Mouse (Mus musculus) bone marrow macrophage, adult 2 months (primary cell): Measurements from ENCODE around the gene Defb45. TPM values are rescaled to one million over a fixed set of nuclear protein-coding genes. Genes with fewer than 3 reads are reported as not detected.

ENCODE experiments used
- H3K27ac ChIP-seq: 2 replicates; pipeline ENCODE4 v1.5.1; 2012; ENCODE audit warnings: low read depth, low read length; ENCODE audit not compliant: insufficient read depth
- H3K4me1 ChIP-seq: 2 replicates; pipeline ENCODE4 v1.6.1; 2012; ENCODE audit warnings: low read length; ENCODE audit not compliant: control insufficient read depth, insufficient read depth
- H3K4me3 ChIP-seq: 2 replicates; pipeline ENCODE4 v1.5.1; 2012; ENCODE audit warnings: mild to moderate bottlenecking, low read length, moderate library complexity; ENCODE audit not compliant: insufficient read depth
- CTCF ChIP-seq: IDR thresholded peaks from 2 replicates; pipeline ENCODE4 v1.5.1; 2012; ENCODE audit warnings: low read depth, mild to moderate bottlenecking, low read length, moderate library complexity
- POLR2A ChIP-seq: IDR thresholded peaks from 2 replicates; pipeline ENCODE4 v1.6.1; 2012; ENCODE audit warnings: mild to moderate bottlenecking, low read depth, low read length, borderline replicate concordance
- polyA plus RNA-seq: library from polyadenylated mRNA; stranded (reverse); fragments of >200 nt; gene quantifications from 2 replicates; pipeline ENCODE4 v1.2.4, GENCODE M21; 2012; ENCODE audit not compliant: missing spikeins, insufficient read depth, insufficient read length

The Defb45 gene
- polyA plus RNA-seq, 1 experiment: not detected

DNA sequence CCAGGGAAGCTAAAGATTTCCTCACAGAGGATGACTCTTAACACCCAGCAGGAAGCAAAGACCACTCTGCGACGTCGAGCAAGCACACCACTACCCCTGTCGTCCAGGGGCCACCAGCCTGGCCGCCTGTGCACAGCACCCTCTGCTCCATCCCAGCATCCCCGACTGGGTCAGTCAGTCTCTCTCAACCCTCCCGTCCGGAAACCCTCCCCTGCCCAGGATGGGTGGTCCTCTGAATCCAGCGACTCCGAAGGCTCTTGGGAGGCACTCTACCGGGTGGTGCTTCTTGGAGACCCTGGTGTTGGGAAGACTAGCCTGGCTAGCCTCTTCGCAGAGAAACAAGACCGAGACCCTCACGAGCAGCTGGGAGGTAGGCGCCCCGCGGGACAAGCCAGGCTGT, 28.9 kb upstream of the Defb45 start:
- H3K4me3 ChIP-seq: no peak overlapping the region

DNA sequence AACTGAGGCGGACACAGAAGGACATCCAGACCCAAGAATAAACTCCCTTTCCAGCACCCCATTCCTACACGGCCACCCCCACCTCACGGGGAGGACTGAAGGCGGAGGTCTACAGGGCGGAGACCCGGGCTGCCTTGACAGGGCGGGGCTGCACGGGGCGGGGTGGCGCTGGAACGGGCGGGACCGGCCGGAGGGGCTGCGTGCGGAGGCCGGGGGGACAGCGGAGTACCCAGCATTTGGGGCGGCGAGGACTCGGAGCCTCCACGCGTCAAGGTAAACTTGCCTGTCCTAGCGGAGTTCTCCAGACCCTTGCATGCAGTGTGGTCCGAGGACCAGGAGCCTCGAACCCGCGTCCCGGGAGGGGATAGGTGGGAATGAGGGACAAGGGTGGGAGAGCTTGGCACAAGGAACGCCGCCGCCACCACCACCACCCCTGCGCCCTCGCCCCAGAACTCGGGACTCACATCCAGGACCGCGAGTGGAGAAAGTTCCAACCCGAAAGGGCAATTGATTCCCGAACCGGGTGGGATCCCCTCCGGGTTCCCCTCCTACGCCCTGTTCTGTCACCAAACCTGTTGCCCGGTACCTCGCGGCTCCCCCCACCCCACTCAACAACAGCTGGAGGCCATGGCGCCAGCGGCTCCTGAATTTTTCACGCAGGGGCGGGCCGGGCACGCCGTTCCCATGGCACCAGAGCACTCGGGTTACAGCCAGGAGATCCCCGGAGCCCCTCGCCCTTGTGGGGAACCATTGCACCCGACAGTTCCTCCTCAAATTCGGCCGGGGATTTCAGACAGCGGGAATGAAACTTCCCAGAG, 27.8 kb upstream of the Defb45 start, which contains the start of gene Rem1:
Gene Rem1 (plus strand): TSS at position 178 of the 818 bp plus-strand sequence.
- H3K4me3 ChIP-seq: no peak within 1 kb of the TSS
- H3K4me1 ChIP-seq: no peaks in the 10 kb centered on the region
- no peak for TF ChIP-seq CTCF
- TF ChIP-seq POLR2A: no peak
- H3K27ac ChIP-seq: no peak within 1 kb of the TSS

More for the DNA sequence above, 28.9 kb upstream of the Defb45 start:
- TF ChIP-seq CTCF: no peak
- no peak for TF ChIP-seq POLR2A
- H3K27ac ChIP-seq: no peak overlapping the region
- H3K4me1 ChIP-seq: no peaks in the 10 kb centered on the region

GRCm38 (mm10) chr2:152625256-152625655, 26.1 kb upstream of the Defb45 start:
- peaks cover under 1% of the 10 kb centered on the region; the same call in 1 of the 2 replicates for H3K4me1 ChIP-seq
- no peak overlapping the region for H3K4me3 ChIP-seq
- no peak overlapping the region for H3K27ac ChIP-seq
- TF ChIP-seq CTCF (no peak), POLR2A (no peak)

DNA sequence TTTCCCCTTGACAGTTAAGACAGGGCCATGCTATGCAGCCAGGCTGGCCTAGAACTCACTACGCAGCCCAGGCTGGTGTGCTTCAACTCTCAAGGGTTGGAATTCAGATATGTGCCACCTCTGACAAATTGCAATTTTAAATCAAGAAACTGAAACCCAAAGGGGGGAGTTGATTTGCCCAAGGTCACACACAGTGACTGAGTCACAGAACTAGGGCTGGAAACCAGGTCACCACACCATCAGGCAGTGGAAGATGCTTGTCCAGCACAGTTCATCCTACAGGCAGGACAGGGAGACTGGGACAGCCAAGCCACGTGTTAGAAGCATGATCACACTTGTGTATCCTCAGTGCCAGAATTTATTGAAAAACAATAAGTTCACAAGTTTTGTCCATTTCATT, 25.4 kb upstream of the Defb45 start:
- peaks cover 2% of the 10 kb centered on the region; the same call in 1 of the 2 replicates for H3K4me1 ChIP-seq
- no peak overlapping the region for H3K4me3 ChIP-seq
- no peak overlapping the region for H3K27ac ChIP-seq
- TF ChIP-seq POLR2A (no peak), CTCF (no peak)

- TF ChIP-seq CTCF: no peak
- TF ChIP-seq POLR2A: no peak
- H3K4me3 ChIP-seq: no peak within 1 kb of the TSS
- no peak within 1 kb of the TSS for H3K27ac ChIP-seq
- peaks cover 2% of the 10 kb centered on the region; the same call in 1 of the 2 replicates for H3K4me1 ChIP-seq
Measured at GRCm38 (mm10) chr2:152622953-152623352, 23.8 kb upstream of the Defb45 start, which contains the start of gene Defb25. Gene Defb25, minus strand, starts transcription at chr2:152623053.

- TF ChIP-seq CTCF (no peak), POLR2A (no peak)
- H3K27ac ChIP-seq: no peak overlapping the region
- peaks cover 2% of the 10 kb centered on the region; the same call in 1 of the 2 replicates for H3K4me1 ChIP-seq
- H3K4me3 ChIP-seq: no peak overlapping the region
Measured at GRCm38 (mm10) chr2:152622151-152622550, 23.0 kb upstream of the Defb45 start.

DNA sequence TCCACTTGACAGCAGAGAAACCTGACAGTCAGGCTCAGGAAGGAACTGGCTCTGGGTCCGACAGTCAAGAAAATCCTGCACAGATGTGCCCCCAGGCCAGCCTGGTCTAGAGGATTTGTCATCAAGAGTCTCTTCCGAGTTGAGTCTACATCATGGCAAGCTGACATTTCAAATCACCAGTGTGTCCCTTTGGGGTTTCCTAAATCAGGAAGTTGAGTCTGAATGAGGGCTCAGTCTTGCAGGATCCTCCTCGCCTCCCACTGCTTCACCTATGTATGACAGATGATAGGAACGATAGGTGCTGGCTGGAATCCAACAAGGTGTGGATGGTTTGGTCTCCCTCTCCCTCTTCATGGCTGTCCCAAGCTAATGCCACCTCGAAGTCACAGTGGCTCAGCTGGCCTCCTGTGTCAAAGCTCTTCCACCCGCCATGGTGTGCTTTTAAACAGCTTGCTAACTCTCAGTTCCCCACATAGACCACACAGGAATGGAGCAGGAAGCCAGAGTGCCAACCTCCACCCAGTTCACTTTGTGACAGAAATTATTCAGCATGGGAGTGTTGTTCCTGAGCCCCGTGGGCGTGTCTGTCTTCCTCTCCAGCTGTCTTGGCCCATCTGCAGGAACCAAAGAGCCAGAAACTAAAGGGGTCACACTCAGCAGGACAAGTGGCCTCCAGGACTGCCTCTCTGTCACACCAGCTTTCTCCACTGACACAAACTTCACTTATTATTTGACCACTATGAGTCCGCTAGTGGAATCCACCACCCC, 21.4 kb upstream of the Defb45 start:
- Histone ChIP-seq H3K27ac (no peak overlapping the region), H3K4me3 (no peak overlapping the region), H3K4me1 (peaks cover 2% of the 10 kb centered on the region; the same call in 1 of the 2 replicates)
- no peak for TF ChIP-seq CTCF
- no peak for TF ChIP-seq POLR2A

DNA sequence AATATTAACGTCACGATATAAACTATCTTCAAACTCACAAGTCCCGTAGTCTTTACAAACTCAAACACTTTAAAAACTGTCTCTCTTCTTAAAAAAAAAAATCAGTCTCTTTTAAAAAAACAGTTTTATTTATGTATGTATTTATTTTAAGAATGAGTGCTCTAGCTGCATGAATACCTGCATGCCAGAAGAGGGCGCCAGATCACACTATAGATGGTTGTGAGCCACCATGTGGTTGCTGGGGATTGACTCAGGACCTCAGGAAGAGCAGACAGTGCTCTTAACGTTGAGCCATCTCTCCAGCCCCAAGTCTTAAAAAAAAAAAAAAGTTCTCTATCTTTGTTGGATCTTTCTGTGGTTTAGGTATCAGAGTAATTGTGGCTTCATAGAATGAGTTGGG, 18.2 kb upstream of the Defb45 start:
- H3K4me1 ChIP-seq: peaks cover 2% of the 10 kb centered on the region; the same call in 1 of the 2 replicates
- no peak for TF ChIP-seq CTCF
- no peak for TF ChIP-seq POLR2A
- no peak overlapping the region for H3K27ac ChIP-seq
- H3K4me3 ChIP-seq: no peak overlapping the region

GRCm38 (mm10) chr2:152616470-152616869, 17.3 kb upstream of the Defb45 start:
- Histone ChIP-seq H3K4me3 (no peak overlapping the region), H3K4me1 (peaks cover 2% of the 10 kb centered on the region; the same call in 1 of the 2 replicates), H3K27ac (no peak overlapping the region)
- TF ChIP-seq CTCF: no peak
- no peak for TF ChIP-seq POLR2A
